Mouse (Mus musculus) left cerebral cortex, adult 11 months (tissue): Measurements from ENCODE around the gene Rnaseh2a.

Experiments
- DNase-seq: peaks from one replicate; pipeline ENCODE4 v3.0.0; 2022; ENCODE audit warnings: low spot score

Gene Rnaseh2a

GRCm38 (mm10) chr8:84967532-84968304 lies 1.8 kb downstream of the Rnaseh2a start:
- DNase-seq: no peak

- no peak for DNase-seq
Observed at GRCm38 (mm10) chr8:84966603-84967002, 3.0 kb downstream of the Rnaseh2a start.

- peak; percentile 87 for DNase-seq
Observed at GRCm38 (mm10) chr8:84965731-84966291, 3.8 kb downstream of the Rnaseh2a start.

- no peak for DNase-seq
Observed at GRCm38 (mm10) chr8:84963952-84964351, 5.6 kb downstream of the Rnaseh2a start.

- no peak for DNase-seq
Observed at GRCm38 (mm10) chr8:84959811-84960210, 9.8 kb downstream of the Rnaseh2a start.

GRCm38 (mm10) chr8:84956768-84957167 lies 12.8 kb downstream of the Rnaseh2a start:
- DNase-seq: no peak

GRCm38 (mm10) chr8:84952612-84953255 lies 16.8 kb downstream of the Rnaseh2a start:
- no peak for DNase-seq

- no peak for DNase-seq
Observed at GRCm38 (mm10) chr8:84949753-84950152, 19.8 kb downstream of the Rnaseh2a start.

GRCm38 (mm10) chr8:84947241-84947545 lies 22.4 kb downstream of the Rnaseh2a start:
- DNase-seq: no peak

GRCm38 (mm10) chr8:84946528-84947240 lies 22.9 kb downstream of the Rnaseh2a start, which contains the start of gene Rtbdn:
Gene Rtbdn, plus strand, starts transcription at chr8:84946991.
- no peak for DNase-seq

- no peak for DNase-seq
Observed at GRCm38 (mm10) chr8:84945633-84946527, 23.7 kb downstream of the Rnaseh2a start.

- DNase-seq: no peak
Observed at GRCm38 (mm10) chr8:84945235-84945632, 24.3 kb downstream of the Rnaseh2a start.

- DNase-seq: no peak
Observed at GRCm38 (mm10) chr8:84944478-84945160, 24.9 kb downstream of the Rnaseh2a start.

GRCm38 (mm10) chr8:84943699-84944098 lies 25.9 kb downstream of the Rnaseh2a start:
- DNase-seq: no peak

GRCm38 (mm10) chr8:84937620-84938485 lies 31.7 kb downstream of the Rnaseh2a start:
- no peak for DNase-seq

- DNase-seq: no peak
Observed at GRCm38 (mm10) chr8:84936962-84937546, 32.5 kb downstream of the Rnaseh2a start, which contains the start of gene Mast1. Gene Mast1, minus strand, starts transcription at chr8:84937359.

GRCm38 (mm10) chr8:84936041-84936961 lies 33.3 kb downstream of the Rnaseh2a start:
- no peak for DNase-seq

GRCm38 (mm10) chr8:84935489-84935888 lies 34.1 kb downstream of the Rnaseh2a start:
- DNase-seq: no peak
